Mouse (Mus musculus): ENCODE results near the gene Stxbp5. TPM values are rescaled to one million over a fixed set of nuclear protein-coding genes. Genes with fewer than 3 reads are reported as not detected.

Gene Stxbp5
- polyA plus RNA-seq, 1 experiment: 21.3 TPM

DNA sequence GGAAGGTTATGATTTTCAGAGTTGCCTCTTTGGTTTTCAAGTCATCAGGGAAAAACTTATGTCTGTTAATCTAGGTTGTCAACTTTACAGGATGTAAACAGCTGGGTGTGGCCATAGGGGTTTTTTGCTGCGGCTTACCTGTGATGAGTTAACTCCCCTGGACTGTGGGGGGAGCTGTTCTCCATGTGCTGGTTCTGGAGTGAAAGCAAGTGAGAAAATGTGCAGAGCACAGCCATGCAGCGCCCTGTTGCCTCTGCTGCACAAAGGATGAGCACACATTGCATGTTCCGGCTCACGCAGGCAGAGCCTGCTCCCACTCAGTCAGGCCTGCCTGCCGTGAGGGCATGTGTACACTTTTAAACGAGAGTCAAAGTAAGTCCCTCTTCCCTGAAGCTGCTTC lies 79.6 kb downstream of the Stxbp5 start:
- TF ChIP-seq CTCF (IDR thresholded peaks at IDR 0.05; ENCODE audit: extremely low read depth, insufficient read length, insufficient replicate concordance, low read depth, low read length) (peak; percentile 37; the same call in 1 of the 2 replicates), POLR2A (IDR thresholded peaks at IDR 0.05; ENCODE audit: low read depth, low read length) (no peak)
- H3K4me3 ChIP-seq (ENCODE audit: low read depth, low read length): no peak overlapping the region
- H3K4me1 ChIP-seq (ENCODE audit: control insufficient read depth, insufficient read depth, insufficient read length, low read length): 0 out of 2 replicates have a peak, but pooled peaks cover 2% of the 10 kb centered on the region
- H3K27ac ChIP-seq (ENCODE audit: insufficient read depth, low read depth, low read length): no peak overlapping the region
- peaks cover 19% of the 10 kb centered on the region for H3K36me3 ChIP-seq (ENCODE audit: control insufficient read depth, insufficient read depth, low read length)
- H3K27me3 ChIP-seq (ENCODE audit: control insufficient read depth, insufficient read depth, low read length): no peaks in the 10 kb centered on the region
- WGBS: 66% methylated on average over 6 of the region's 6 CpGs

- 88% methylated on average over 7 of the region's 7 CpGs for WGBS
- Histone ChIP-seq H3K36me3 (ENCODE audit: control insufficient read depth, insufficient read depth, low read length) (peaks cover 20% of the 10 kb centered on the region), H3K27me3 (ENCODE audit: control insufficient read depth, insufficient read depth, low read length) (no peaks in the 10 kb centered on the region), H3K4me3 (ENCODE audit: low read depth, low read length) (no peak overlapping the region), H3K4me1 (ENCODE audit: control insufficient read depth, insufficient read depth, insufficient read length, low read length) (0 out of 2 replicates have a peak, but pooled peaks cover 2% of the 10 kb centered on the region), H3K27ac (ENCODE audit: insufficient read depth, low read depth, low read length) (no peak overlapping the region)
- no peak for TF ChIP-seq CTCF (IDR thresholded peaks at IDR 0.05; ENCODE audit: extremely low read depth, insufficient read length, insufficient replicate concordance, low read depth, low read length)
Measured at GRCm38 (mm10) chr10:9818574-9818973, 82.3 kb downstream of the Stxbp5 start.

DNA sequence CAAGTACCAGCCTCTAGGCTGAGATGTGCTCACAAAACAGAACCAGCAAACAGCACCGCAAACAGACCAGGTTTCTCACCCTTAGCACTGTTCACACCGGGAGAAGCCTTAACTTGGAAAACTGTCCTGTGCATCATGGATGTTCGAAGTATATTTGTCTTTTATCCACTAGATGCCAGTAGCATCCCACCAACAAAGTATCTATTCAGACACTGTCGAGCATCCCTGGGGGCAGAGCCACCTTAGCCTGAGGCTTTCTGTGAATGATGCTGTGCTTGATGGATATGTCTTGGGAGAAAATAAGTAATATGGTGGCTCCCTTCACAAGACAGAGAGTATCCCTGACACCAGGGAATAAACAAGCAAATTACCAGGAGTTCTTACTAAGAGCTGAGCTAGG lies 87.0 kb downstream of the Stxbp5 start:
- no peaks in the 10 kb centered on the region for H3K4me1 ChIP-seq (ENCODE audit: control insufficient read depth, insufficient read depth, insufficient read length, low read length)
- TF ChIP-seq POLR2A (IDR thresholded peaks at IDR 0.05; ENCODE audit: low read depth, low read length): no peak
- TF ChIP-seq CTCF (IDR thresholded peaks at IDR 0.05; ENCODE audit: extremely low read depth, insufficient read length, insufficient replicate concordance, low read depth, low read length): no peak
- H3K27ac ChIP-seq (ENCODE audit: insufficient read depth, low read depth, low read length): no peak overlapping the region
- WGBS: 86% methylated on average over 4 of the region's 4 CpGs
- H3K27me3 ChIP-seq (ENCODE audit: control insufficient read depth, insufficient read depth, low read length): no peaks in the 10 kb centered on the region
- no peak overlapping the region for H3K4me3 ChIP-seq (ENCODE audit: low read depth, low read length)
- H3K36me3 ChIP-seq (ENCODE audit: control insufficient read depth, insufficient read depth, low read length): peaks cover 24% of the 10 kb centered on the region

GRCm38 (mm10) chr10:9807596-9807995 lies 93.3 kb downstream of the Stxbp5 start:
- Histone ChIP-seq H3K4me1 (ENCODE audit: control insufficient read depth, insufficient read depth, insufficient read length, low read length) (0 out of 2 replicates have a peak, but pooled peaks cover 2% of the 10 kb centered on the region), H3K4me3 (ENCODE audit: low read depth, low read length) (no peak overlapping the region), H3K36me3 (ENCODE audit: control insufficient read depth, insufficient read depth, low read length) (peaks cover 27% of the 10 kb centered on the region), H3K27ac (ENCODE audit: insufficient read depth, low read depth, low read length) (no peak overlapping the region), H3K27me3 (ENCODE audit: control insufficient read depth, insufficient read depth, low read length) (no peaks in the 10 kb centered on the region)
- WGBS: 66% methylated on average over 2 of the region's 2 CpGs
- TF ChIP-seq CTCF (IDR thresholded peaks at IDR 0.05; ENCODE audit: extremely low read depth, insufficient read length, insufficient replicate concordance, low read depth, low read length): no peak
- no peak for TF ChIP-seq POLR2A (IDR thresholded peaks at IDR 0.05; ENCODE audit: low read depth, low read length)

GRCm38 (mm10) chr10:9805341-9805740 lies 95.5 kb downstream of the Stxbp5 start:
- peaks cover 26% of the 10 kb centered on the region for H3K36me3 ChIP-seq (ENCODE audit: control insufficient read depth, insufficient read depth, low read length)
- 87% methylated on average over 3 of the region's 3 CpGs for WGBS
- TF ChIP-seq POLR2A (IDR thresholded peaks at IDR 0.05; ENCODE audit: low read depth, low read length): no peak
- TF ChIP-seq CTCF (IDR thresholded peaks at IDR 0.05; ENCODE audit: extremely low read depth, insufficient read length, insufficient replicate concordance, low read depth, low read length): no peak

GRCm38 (mm10) chr10:9803126-9803525 lies 97.8 kb downstream of the Stxbp5 start:
- peaks cover 7% of the 10 kb centered on the region; the same call in 1 of the 2 replicates for H3K4me1 ChIP-seq (ENCODE audit: control insufficient read depth, insufficient read depth, insufficient read length, low read length)
- peaks cover 19% of the 10 kb centered on the region for H3K36me3 ChIP-seq (ENCODE audit: control insufficient read depth, insufficient read depth, low read length)
- TF ChIP-seq POLR2A (IDR thresholded peaks at IDR 0.05; ENCODE audit: low read depth, low read length) (no peak), CTCF (IDR thresholded peaks at IDR 0.05; ENCODE audit: extremely low read depth, insufficient read length, insufficient replicate concordance, low read depth, low read length) (no peak)
- H3K27me3 ChIP-seq (ENCODE audit: control insufficient read depth, insufficient read depth, low read length): no peaks in the 10 kb centered on the region
- no peak overlapping the region for H3K4me3 ChIP-seq (ENCODE audit: low read depth, low read length)
- WGBS: 84% methylated on average over 2 of the region's 2 CpGs
- H3K27ac ChIP-seq (ENCODE audit: insufficient read depth, low read depth, low read length): no peak overlapping the region

More at GRCm38 (mm10) chr10:9805341-9805740, 95.5 kb downstream of the Stxbp5 start:
- peaks cover 7% of the 10 kb centered on the region; the same call in 1 of the 2 replicates for H3K4me1 ChIP-seq (ENCODE audit: control insufficient read depth, insufficient read depth, insufficient read length, low read length)
- no peak overlapping the region for H3K27ac ChIP-seq (ENCODE audit: insufficient read depth, low read depth, low read length)
- no peak overlapping the region for H3K4me3 ChIP-seq (ENCODE audit: low read depth, low read length)
- H3K27me3 ChIP-seq (ENCODE audit: control insufficient read depth, insufficient read depth, low read length): no peaks in the 10 kb centered on the region

- WGBS: 46% methylated on average over 1 of the region's 1 CpGs
- peaks cover 7% of the 10 kb centered on the region; the same call in 1 of the 2 replicates for H3K4me1 ChIP-seq (ENCODE audit: control insufficient read depth, insufficient read depth, insufficient read length, low read length)
- no peak overlapping the region for H3K4me3 ChIP-seq (ENCODE audit: low read depth, low read length)
- TF ChIP-seq POLR2A (IDR thresholded peaks at IDR 0.05; ENCODE audit: low read depth, low read length): no peak
- no peak for TF ChIP-seq CTCF (IDR thresholded peaks at IDR 0.05; ENCODE audit: extremely low read depth, insufficient read length, insufficient replicate concordance, low read depth, low read length)
- no peaks in the 10 kb centered on the region for H3K27me3 ChIP-seq (ENCODE audit: control insufficient read depth, insufficient read depth, low read length)
- peaks cover 22% of the 10 kb centered on the region for H3K36me3 ChIP-seq (ENCODE audit: control insufficient read depth, insufficient read depth, low read length)
- peak overlapping the region; percentile 69 for H3K27ac ChIP-seq (ENCODE audit: insufficient read depth, low read depth, low read length)
Measured at GRCm38 (mm10) chr10:9801571-9801970, 99.3 kb downstream of the Stxbp5 start.

Data from small intestine, adult 2 months (tissue).